Mouse (Mus musculus) heart, postnatal 0 days (tissue): ENCODE results near the gene Gpi1. TPM values are rescaled to one million over a fixed set of nuclear protein-coding genes. Genes with fewer than 3 reads are reported as not detected.

Experiments used
- ATAC-seq: fragments of 200-750 bp; cut with Nextera tagmentation; 2 replicates; pipeline ENCODE4 v1.8.0; 2017; ENCODE audit warnings: low read depth, moderate number of reproducible peaks, moderate library complexity; ENCODE audit not compliant: insufficient read depth
- DNase-seq: peaks from one replicate; pipeline ENCODE4 v3.0.0-alpha.2; 2016; ENCODE audit warnings: low spot score
- H3K27ac ChIP-seq: fragments of 300-500 bp; sonication (generic); 2 replicates; pipeline ENCODE4 v1.5.1; 2014; ENCODE audit warnings: low read depth, mild to moderate bottlenecking
- H3K27me3 ChIP-seq: fragments of 300-500 bp; sonication (generic); 2 replicates; pipeline ENCODE4 v1.6.1; 2014; ENCODE audit warnings: low read length, mixed read lengths; ENCODE audit not compliant: control insufficient read depth, insufficient read depth
- H3K36me3 ChIP-seq: fragments of 300-500 bp; sonication (generic); replicated peaks from 2 replicates; pipeline ENCODE4 v1.6.1; 2014; ENCODE audit warnings: low read length, mixed read lengths; ENCODE audit not compliant: control insufficient read depth, insufficient read depth
- H3K4me1 ChIP-seq: fragments of 300-500 bp; sonication (generic); 2 replicates; pipeline ENCODE4 v1.6.1; 2014; ENCODE audit warnings: antibody characterized with exemption; ENCODE audit not compliant: control insufficient read depth, insufficient read depth
- H3K4me2 ChIP-seq: fragments of 300-500 bp; sonication (generic); 2 replicates; pipeline ENCODE4 v1.6.1; 2014; ENCODE audit warnings: low read depth, mild to moderate bottlenecking, low read length, moderate library complexity
- H3K4me3 ChIP-seq: fragments of 300-500 bp; sonication (generic); 2 replicates; pipeline ENCODE4 v1.5.1; 2014; ENCODE audit warnings: low read depth, low read length
- H3K9ac ChIP-seq: fragments of 300-500 bp; sonication (generic); replicated peaks from 2 replicates; pipeline ENCODE4 v1.6.1; 2014; ENCODE audit warnings: low read depth, low read length, mixed read lengths
- H3K9me3 ChIP-seq: fragments of 300-500 bp; sonication (generic); replicated peaks from 2 replicates; pipeline ENCODE4 v1.6.1; 2016; ENCODE audit warnings: low read length; ENCODE audit not compliant: control insufficient read depth
- CTCF ChIP-seq: IDR thresholded peaks from 2 replicates; pipeline ENCODE4 v1.5.1; 2016; ENCODE audit warnings: antibody characterized with exemption, control low read depth, low read depth
- EP300 ChIP-seq: IDR thresholded peaks from 2 replicates; pipeline ENCODE4 v1.6.1; 2016; ENCODE audit warnings: antibody characterized with exemption, low read depth
- WGBS: fragments of 180-500 bp; shearing (Covaris S2); extraction: QIAGEN DNeasy Blood & Tissue Kit; methylation state at CpG from one replicate; pipeline ENCODE4 v1.1.7; 2014; 5-methylcytosine and 5-hydroxymethylcytosine counted together
- polyA plus RNA-seq: library from polyadenylated mRNA; unstranded; fragments of >200 nt; fragmentation: Nextera tagmentation; extraction: Ambion mirVana; gene quantifications from 2 replicates; pipeline ENCODE4 v1.2.1, GENCODE M21; 2015
- total RNA-seq: library from RNA; depleted of rRNA; stranded (reverse); fragments of >200 nt; gene quantifications from 2 replicates; pipeline ENCODE4 v1.2.3, GENCODE M21; 2014; ENCODE audit warnings: low replicate concordance; rRNA removed

Gene Gpi1
- total RNA-seq = 645 and 692 TPM in 2 replicates
- polyA plus RNA-seq = 587 and 618 TPM in 2 replicates

DNA sequence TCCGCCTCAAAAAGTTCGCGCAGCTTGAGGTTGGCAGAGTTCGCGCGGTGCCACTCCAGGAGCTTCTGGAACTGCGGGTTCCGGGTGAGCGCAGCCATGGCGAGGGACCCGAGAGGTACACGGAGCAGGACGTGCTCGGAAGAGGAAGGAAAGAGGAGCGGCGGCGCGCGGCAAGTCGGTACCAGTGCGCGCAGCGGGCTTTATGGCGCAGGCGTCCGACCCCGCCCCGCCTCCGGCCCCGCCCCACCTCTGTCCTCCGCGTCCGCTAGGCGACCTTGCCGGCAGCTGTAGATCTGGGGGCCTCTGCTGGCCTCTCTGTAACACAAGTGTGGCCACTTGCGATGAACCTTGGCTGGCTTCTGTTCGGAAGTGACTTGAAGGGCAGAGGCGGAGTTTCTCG is at the start of gene Gpi1:
Gene Gpi1, minus strand, starts transcription at position 221 of the 400 bp plus-strand sequence.
- peak; percentile 76 for ATAC-seq
- peak within 1 kb of the TSS; percentile 97 for H3K27ac ChIP-seq
- no peaks in the 10 kb centered on the region for H3K9me3 ChIP-seq
- peaks cover 47% of the 10 kb centered on the region for H3K4me1 ChIP-seq
- peak; percentile 95 for DNase-seq
- peak within 1 kb of the TSS; percentile 86 for H3K4me3 ChIP-seq
- H3K4me2 ChIP-seq = peak within 1 kb of the TSS; percentile 83
- H3K36me3 ChIP-seq = peaks cover 29% of the 10 kb centered on the region
- H3K27me3 ChIP-seq = no peaks in the 10 kb centered on the region
- WGBS = under 1% methylated on average over 36 of the region's 39 CpGs
- TF ChIP-seq CTCF = peak; percentile 49
- peak; percentile 60; the same call in 1 of the 2 replicates for TF ChIP-seq EP300
- H3K9ac ChIP-seq = peak within 1 kb of the TSS; percentile 86

GRCm38 (mm10) chr7:34277656-34278055 is 47.5 kb upstream of the Gpi1 start:
- no peaks in the 10 kb centered on the region for H3K9me3 ChIP-seq
- WGBS = 85% methylated on average over 2 of the region's 2 CpGs
- no peaks in the 10 kb centered on the region for H3K4me1 ChIP-seq
- ATAC-seq (no peak), DNase-seq (no peak)
- no peak overlapping the region for H3K27ac ChIP-seq
- peaks cover 23% of the 10 kb centered on the region for H3K36me3 ChIP-seq
- no peaks in the 10 kb centered on the region for H3K27me3 ChIP-seq
- no peak overlapping the region for H3K4me2 ChIP-seq
- no peak for TF ChIP-seq EP300
- TF ChIP-seq CTCF = no peak
- H3K9ac ChIP-seq = no peak overlapping the region
- H3K4me3 ChIP-seq = no peak overlapping the region

GRCm38 (mm10) chr7:34276066-34276465 is 45.9 kb upstream of the Gpi1 start:
- no peak overlapping the region for H3K9ac ChIP-seq
- WGBS = 89% methylated on average over 3 of the region's 3 CpGs
- no peak overlapping the region for H3K4me2 ChIP-seq
- DNase-seq = no peak
- H3K27me3 ChIP-seq = no peaks in the 10 kb centered on the region
- H3K36me3 ChIP-seq = peaks cover 23% of the 10 kb centered on the region
- no peak overlapping the region for H3K27ac ChIP-seq
- TF ChIP-seq EP300 = no peak
- TF ChIP-seq CTCF = no peak
- H3K4me1 ChIP-seq = no peaks in the 10 kb centered on the region
- H3K9me3 ChIP-seq = no peaks in the 10 kb centered on the region
- no peak overlapping the region for H3K4me3 ChIP-seq
- no peak for ATAC-seq

DNA sequence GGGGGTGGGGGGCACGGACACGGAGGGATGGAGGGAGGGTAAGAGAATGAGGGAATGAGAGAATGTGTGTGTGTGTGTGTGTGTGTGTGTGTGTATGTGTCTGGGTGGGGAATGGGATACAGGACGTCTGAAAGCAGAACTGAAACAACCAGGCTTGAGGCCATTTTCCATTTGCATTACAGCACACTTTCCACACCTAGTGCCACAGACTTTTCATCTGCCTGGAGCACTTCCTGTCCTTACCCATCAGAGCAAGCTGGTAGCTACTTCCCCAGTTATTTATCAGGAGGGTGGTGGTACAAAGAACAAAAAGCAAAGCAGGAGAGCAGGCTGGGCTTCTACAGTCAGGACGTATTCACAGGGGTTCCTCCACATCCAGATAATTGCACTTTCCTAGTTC is 42.3 kb upstream of the Gpi1 start:
- no peak for DNase-seq
- Histone ChIP-seq H3K27me3 (no peaks in the 10 kb centered on the region), H3K4me3 (no peak overlapping the region), H3K4me1 (peaks cover 19% of the 10 kb centered on the region), H3K27ac (no peak overlapping the region), H3K9me3 (no peaks in the 10 kb centered on the region), H3K36me3 (peaks cover 11% of the 10 kb centered on the region; the same call in 1 of the 2 replicates), H3K4me2 (no peak overlapping the region), H3K9ac (no peak overlapping the region)
- no peak for ATAC-seq
- 63% methylated on average over 4 of the region's 4 CpGs for WGBS
- no peak for TF ChIP-seq CTCF
- no peak for TF ChIP-seq EP300

DNA sequence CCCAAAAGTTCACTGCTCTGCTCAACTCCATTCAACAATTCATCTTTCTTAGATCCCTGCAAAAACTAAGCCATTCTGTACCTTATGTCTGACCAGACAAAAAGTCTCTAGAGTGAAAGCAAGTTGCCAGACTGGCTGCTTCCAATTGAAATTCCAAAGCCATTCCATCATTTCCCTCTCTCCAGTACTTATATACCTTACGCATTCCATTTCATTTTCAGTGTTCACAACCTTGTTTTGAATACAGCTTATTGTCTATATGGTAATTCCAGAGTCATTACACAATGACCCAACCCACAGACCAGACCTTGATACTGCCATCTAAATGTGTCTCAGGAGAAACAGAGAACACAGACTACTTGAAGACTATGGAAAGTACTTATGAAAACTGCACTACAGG is 38.3 kb upstream of the Gpi1 start:
- ATAC-seq (no peak), DNase-seq (peak; percentile 25)
- Histone ChIP-seq H3K4me3 (no peak overlapping the region), H3K4me2 (no peak overlapping the region), H3K27me3 (no peaks in the 10 kb centered on the region), H3K36me3 (peaks cover 1% of the 10 kb centered on the region), H3K27ac (peak overlapping the region; percentile 78), H3K9me3 (no peaks in the 10 kb centered on the region), H3K4me1 (peaks cover 34% of the 10 kb centered on the region), H3K9ac (no peak overlapping the region)
- no peak for TF ChIP-seq EP300
- no peak for TF ChIP-seq CTCF
- 41% methylated on average over 1 of the region's 1 CpGs for WGBS

GRCm38 (mm10) chr7:34266421-34266820 is 36.3 kb upstream of the Gpi1 start:
- TF ChIP-seq CTCF (no peak), EP300 (no peak)
- ATAC-seq (0 out of 2 replicates have a peak, but pooled peaks have one; percentile 17), DNase-seq (no peak)
- H3K36me3 ChIP-seq = peaks cover 21% of the 10 kb centered on the region
- H3K4me3 ChIP-seq = no peak overlapping the region
- H3K4me2 ChIP-seq = peak overlapping the region; percentile 8; the same call in 1 of the 2 replicates
- H3K27me3 ChIP-seq = no peaks in the 10 kb centered on the region
- peak overlapping the region; percentile 78 for H3K27ac ChIP-seq
- no peaks in the 10 kb centered on the region for H3K9me3 ChIP-seq
- no peak overlapping the region for H3K9ac ChIP-seq
- H3K4me1 ChIP-seq = peaks cover 34% of the 10 kb centered on the region
